Mouse (Mus musculus) urinary bladder, postnatal 36 days (tissue): ENCODE data around the gene Apold1.

Source experiments
- DNase-seq, 2 experiments: peaks; one replicate each; pipeline ENCODE4 v3.0.0; 2022; ENCODE audit warnings: low spot score in 2 of 2, mixed read lengths in 1 of 2

Apold1 gene

DNA sequence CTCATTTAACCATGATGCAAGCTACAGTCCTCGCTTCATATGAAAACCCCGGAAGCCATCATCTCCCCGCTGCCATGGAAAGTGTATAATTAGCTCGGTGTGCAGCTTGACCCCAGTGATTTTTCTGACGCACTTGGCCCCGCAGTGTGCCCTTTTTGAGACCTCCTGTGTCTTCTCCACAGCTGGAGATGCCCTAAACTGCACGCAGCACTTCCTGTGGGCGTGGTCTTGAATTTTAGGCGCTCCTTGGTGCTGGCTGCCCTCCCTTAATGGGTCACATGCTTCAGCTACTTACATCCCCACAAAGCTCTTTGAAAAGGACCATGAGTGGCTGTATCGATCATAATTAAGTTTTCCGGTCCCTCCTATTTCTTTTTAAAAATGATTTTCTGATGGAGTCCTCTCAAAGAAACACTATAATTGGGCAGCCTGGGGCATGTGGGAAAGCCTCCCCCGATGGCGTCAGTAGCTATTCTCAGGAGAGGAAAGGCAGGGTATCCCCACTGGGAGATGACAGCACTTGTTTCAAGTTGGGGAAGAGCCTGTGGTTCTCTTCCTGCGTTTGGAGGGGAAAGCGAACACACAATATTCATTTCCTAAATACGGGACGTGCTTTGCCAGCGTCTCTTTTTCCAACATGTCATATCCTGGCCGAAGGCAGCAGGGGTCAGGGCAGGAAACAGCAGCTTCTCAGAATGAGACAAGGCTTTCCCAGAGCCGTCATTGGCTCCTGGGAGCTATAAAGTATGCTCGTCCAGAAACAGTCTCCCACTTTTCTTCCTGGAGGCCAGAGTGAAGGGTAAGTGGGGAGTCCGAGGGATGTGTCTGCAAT is at the start of gene Apold1:
Gene Apold1 (plus strand): TSS at position 488 of the 832 bp plus-strand sequence.
- DNase-seq = peak in 1 of 2 experiments; percentile 16

DNA sequence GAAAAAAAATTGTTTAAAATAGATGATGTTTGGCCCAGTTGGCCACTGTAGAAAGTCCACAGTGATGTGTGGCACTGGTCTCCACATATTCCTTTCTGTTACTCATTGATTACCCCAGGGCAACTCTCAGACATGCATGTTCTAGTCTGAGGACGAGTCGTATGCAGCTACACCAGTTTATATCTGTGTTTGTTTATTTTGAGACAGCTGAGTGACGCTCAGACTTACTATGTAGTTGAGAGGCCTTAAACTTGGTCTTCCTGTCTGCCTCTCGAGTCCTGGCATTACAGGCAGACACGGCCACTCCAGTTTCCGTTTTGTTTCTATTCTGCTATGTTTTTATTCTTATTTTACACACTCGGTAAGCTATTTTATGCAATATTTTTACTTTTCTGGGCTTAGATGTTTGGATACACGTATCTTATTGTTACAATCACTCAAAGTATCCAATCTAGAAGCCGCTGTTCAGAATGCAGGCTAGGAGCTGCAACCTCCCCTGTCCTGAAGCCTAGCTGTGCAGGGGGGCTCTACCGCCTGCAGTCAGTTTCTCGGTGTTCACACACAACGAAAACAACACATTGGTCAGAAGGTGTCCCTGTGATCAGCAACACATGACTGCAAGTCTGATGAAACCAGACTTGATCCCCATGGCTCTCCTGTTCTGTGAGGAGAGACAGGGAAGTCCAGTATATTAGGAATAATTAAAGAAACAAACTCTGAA is 48.9 kb upstream of the Apold1 start:
- DNase-seq = no peak

DNA sequence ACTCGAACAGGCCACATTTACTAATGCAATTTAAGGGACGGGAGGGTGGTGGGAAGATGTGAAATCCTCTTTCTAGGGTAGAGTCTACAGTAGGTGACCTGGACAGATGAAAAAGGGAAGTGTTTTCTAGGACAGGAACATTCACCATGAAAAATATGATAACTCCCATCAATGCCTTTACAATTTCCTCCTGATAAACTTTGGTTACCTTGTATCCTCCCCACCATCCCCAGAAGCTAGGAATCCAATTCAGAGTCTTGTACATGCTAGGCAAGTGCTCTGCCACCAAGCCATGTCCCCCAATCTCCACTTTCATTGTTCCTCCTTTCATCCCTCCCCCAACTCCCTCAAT is 48.3 kb upstream of the Apold1 start:
- DNase-seq = no peak

- DNase-seq = no peak
Measured at GRCm38 (mm10) chr6:134934305-134934704, 47.2 kb upstream of the Apold1 start.

DNA sequence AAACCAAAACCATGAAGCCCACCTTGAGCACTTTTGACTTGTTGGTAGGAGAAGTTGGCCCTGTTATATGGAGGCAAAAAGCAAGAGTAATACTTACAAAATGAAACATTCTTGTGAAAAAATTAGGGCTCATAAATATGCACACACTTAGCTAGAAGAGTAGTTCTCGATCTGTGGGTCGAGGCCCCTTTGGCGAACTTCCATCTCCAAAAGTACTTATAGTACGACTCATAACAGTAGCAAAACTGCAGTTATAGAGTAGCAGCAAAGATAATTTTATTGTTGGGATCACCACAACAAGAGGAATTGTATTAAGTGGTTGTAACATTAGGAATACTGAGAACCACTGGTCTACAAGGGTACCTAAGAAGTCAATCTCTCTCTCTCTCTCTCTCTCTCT is 41.7 kb upstream of the Apold1 start:
- no peak for DNase-seq

DNA sequence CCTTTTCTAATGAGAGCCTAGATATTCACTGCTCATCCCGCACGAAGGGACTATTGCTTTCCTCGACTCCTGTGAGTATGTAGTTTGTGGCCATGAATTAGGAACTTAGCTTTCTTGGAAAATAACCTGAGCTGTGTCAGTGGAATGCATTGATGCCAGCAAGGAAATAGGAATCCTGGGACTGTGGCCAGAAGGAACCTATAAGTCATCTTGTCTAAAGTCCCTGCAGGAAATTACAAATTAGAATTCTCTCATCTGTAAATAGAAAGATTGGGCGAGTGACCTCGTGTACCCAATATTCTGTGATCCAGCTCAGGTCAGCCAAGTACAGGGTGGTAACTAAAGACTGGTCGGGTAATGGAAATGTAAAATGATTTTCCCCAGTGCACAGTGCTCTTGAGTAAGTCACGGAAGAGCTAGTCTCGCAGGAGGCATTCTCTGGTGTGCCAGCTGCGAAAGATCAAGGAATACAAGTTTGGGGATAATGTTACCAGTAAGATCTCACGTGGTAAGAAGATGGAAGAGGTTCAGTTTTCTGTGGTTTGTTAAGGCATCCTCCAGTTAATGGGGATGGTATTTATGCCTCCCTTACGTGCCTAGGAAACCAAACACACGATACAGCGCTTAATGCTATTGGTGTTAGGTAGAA is 37.6 kb upstream of the Apold1 start:
- DNase-seq = no peak

- no peak for DNase-seq
Measured at GRCm38 (mm10) chr6:134946054-134946453, 35.5 kb upstream of the Apold1 start.

DNA sequence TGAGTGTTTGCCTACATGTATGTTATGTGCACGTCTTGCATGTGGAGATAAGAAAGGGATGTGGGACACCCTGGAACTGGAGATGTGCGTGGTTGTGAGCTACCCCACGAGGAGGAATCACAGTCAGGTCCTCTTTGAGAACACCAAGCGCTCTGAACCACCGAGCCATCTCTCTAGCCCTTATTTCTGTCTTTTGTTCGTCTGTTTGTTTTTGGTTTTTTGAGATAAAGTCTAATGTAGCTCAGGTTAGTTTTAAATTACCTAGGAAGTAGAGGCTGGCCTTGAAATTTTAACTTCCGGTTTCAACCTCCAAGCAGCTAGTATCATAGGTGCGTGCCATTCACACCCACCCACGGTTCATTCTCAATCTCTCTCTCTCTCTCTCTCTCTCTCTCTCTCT is 34.7 kb upstream of the Apold1 start:
- DNase-seq = no peak

DNA sequence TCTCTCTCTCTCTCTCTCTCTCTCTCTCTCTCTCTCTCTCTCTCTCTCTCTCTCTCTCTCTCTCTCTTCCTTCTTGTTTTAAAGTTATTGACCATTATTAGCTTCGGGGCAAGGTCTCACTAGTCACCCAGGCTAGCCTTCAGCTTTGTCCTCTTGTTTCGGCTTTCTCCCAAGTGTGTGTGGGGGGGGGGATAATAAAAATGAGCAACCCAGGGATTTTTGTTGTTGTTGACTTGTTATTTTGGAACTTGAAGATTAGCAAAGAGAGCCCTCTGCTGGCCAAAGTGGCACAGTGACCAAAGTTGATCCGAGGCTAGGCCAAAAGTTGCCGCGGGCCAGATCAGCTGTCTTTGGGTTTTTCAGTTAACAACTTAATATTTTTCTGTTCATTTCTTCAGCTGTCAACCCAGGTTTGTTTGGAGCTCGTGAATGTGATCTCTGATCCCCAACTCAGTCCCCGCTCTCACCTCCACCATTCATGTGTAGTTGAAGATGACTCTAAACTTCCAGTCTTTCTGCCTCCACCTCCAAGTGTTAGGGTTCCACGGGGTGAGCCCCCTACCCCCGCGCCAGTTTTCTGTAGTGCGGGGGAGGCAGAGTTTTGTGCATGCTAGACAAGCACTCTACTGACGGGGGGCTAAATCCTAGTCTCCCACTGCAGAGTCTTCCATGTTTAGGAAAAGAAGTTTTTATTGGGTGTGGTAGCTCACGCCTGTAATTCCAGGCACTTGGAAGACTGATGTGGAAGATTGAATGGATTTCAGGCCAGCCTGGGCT is 34.0 kb upstream of the Apold1 start:
- DNase-seq = peak; percentile 50 to 76

DNA sequence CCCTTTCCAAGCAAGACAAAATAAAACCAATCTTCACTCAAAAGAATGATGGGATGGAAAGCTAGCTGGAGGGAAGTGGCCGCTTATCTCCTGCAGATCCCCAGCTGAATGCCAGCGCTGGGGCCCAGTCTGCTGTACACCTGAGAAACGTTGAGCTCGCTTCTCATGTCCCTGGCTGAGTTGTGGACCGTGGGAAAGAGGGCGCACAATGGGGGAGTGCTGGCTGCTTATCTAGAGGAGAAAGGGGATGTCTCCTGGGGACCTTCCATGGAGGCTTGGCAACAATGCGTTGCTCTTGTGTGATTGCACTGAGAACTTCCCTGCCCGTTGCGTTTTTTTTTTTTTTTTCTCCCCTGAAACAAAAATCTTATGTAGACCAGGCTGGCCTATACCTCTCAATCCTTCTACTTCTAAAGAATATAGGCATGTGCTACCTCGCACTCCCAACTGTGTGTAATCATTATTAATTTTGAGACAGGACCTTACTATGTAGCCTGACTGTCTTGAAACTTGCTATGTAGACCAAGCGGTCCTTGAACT is 32.9 kb upstream of the Apold1 start:
- DNase-seq = no peak

DNA sequence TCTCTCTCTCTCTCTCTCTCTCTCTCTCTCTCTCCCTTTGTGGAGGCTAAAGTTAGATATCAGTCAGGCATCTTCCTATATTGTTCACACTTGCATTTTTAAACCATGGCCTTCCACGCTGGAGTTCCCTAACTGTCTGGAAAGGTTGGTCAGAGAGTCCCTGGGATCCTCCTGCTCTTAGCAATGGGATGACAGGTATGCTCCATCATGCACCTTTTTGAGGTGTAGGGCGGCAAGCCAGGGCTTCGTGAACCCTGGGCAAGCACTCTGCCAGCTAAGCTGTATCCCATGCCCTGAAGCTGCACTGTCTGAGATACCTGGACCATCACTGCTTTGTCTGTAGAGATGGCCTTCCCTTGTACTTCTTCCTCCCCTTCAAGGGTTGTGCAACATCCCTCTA is 32.3 kb upstream of the Apold1 start:
- DNase-seq = no peak

GRCm38 (mm10) chr6:134951364-134951763 is 30.2 kb upstream of the Apold1 start:
- no peak for DNase-seq

- no peak for DNase-seq
Measured at GRCm38 (mm10) chr6:134953976-134954375, 27.5 kb upstream of the Apold1 start.

GRCm38 (mm10) chr6:134956388-134956787 is 25.1 kb upstream of the Apold1 start:
- DNase-seq = no peak

GRCm38 (mm10) chr6:134961286-134961685 is 20.2 kb upstream of the Apold1 start:
- DNase-seq = no peak

- no peak for DNase-seq
Measured at GRCm38 (mm10) chr6:134961858-134962517, 19.5 kb upstream of the Apold1 start.

DNA sequence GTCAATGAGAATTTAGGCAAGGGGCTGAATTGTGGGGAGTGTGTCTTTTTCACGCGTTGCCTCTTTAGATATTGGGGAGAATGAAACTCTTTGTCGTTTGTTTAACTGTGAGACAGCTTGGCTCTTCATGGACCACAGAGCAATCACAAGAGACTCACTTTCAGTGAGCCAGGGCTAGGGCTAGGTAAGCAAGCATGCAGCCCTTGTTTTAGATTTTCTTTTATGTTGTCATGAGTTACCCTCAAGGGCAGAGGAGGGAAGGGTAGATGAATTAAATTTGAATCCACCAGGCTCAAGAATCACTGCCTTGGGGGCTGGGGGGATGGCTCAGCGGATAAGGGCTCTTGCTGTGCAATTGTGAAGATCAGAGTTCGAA is 19.0 kb upstream of the Apold1 start:
- no peak for DNase-seq

DNA sequence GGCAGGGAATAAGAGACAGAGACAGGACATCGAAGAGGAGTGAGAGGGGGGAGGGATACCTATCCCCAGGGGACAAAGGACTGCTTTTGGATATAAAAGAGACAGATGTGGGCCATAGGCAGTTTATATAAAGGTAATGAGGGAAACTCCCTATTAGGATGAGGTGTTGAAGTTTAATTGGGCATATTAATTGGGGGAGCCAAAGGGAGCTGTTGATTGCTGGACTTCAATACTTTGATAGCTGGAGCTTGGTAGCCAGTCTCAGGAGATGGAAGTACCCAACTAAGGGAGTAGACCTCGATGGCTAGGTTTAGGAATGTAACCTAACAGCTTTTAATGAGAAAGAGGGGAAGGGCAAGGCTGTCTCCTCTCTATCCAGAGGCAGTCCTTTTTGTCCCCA is 17.6 kb upstream of the Apold1 start:
- DNase-seq = no peak

- DNase-seq = no peak
Measured at GRCm38 (mm10) chr6:134966681-134967080, 14.8 kb upstream of the Apold1 start.

DNA sequence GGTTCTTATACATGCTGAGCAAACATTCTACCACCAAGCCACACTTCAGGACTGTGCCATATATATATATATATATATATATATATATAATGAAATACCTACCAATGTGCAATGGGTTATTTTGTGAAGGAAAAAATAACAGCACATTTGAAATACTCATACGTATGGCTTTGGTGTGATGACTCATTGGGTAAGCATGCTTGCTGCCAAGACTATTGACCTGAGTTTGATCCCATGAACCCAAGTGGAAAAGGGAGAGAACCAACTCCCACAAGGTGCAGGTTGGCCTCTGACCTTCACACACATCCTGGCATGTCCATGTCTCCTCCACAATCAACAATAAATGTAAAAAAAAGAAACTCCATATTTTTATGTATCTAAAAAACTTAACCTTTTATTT is 13.2 kb upstream of the Apold1 start:
- no peak for DNase-seq

- no peak for DNase-seq
Measured at GRCm38 (mm10) chr6:134969498-134969897, 12.0 kb upstream of the Apold1 start.
